Mouse (Mus musculus) midbrain, embryonic 11.5 days (tissue): Measurements from ENCODE around the gene Zfp316. TPM values are rescaled to one million over a fixed set of nuclear protein-coding genes. Genes with fewer than 3 reads are reported as not detected.
A peak's percentile ranks its signal among the peaks of the same experiment; 100 is the strongest.

Experiments
- ATAC-seq: fragments of 200-750 bp; cut with Nextera tagmentation; 2 replicates; pipeline ENCODE4 v1.8.0; 2017; ENCODE audit warnings: moderate TSS enrichment, moderate library complexity; ENCODE audit not compliant: low FRiP score
- DNase-seq: peaks from one replicate; pipeline ENCODE4 v3.0.0; 2015; ENCODE audit warnings: low spot score; ENCODE audit errors: missing footprints
- H3K27ac ChIP-seq: fragments of 300-500 bp; sonication (generic); 2 replicates; pipeline ENCODE4 v1.5.1; 2014; ENCODE audit warnings: low read depth, low read length
- H3K27me3 ChIP-seq: fragments of 300-500 bp; sonication (generic); 2 replicates; pipeline ENCODE4 v1.6.1; 2014; ENCODE audit warnings: mild to moderate bottlenecking, low read length, moderate library complexity, mixed read lengths; ENCODE audit not compliant: control insufficient read depth, insufficient read depth
- H3K36me3 ChIP-seq: fragments of 300-500 bp; sonication (generic); 2 replicates; pipeline ENCODE4 v1.6.1; 2014; ENCODE audit warnings: mild to moderate bottlenecking, low read length, moderate library complexity, mixed read lengths; ENCODE audit not compliant: control insufficient read depth, insufficient read depth
- H3K4me1 ChIP-seq: fragments of 300-500 bp; sonication (generic); 2 replicates; pipeline ENCODE4 v1.6.1; 2014; ENCODE audit warnings: low read length; ENCODE audit not compliant: control insufficient read depth, insufficient read depth
- H3K4me2 ChIP-seq: fragments of 300-500 bp; sonication (generic); 2 replicates; pipeline ENCODE4 v1.6.1; 2014; ENCODE audit warnings: mild to moderate bottlenecking, moderate library complexity
- H3K4me3 ChIP-seq: fragments of 300-500 bp; sonication (generic); 2 replicates; pipeline ENCODE4 v1.5.1; 2014; ENCODE audit warnings: low read depth, low read length
- H3K9ac ChIP-seq: fragments of 300-500 bp; sonication (generic); 2 replicates; pipeline ENCODE4 v1.6.1; 2014; ENCODE audit warnings: low read length
- H3K9me3 ChIP-seq: fragments of 300-500 bp; sonication (generic); 2 replicates; pipeline ENCODE4 v1.6.1; 2016; ENCODE audit warnings: low read length; ENCODE audit not compliant: control insufficient read depth
- WGBS: fragments of 180-500 bp; shearing (Covaris S2); extraction: QIAGEN DNeasy Blood & Tissue Kit; methylation state at CpG from one replicate; pipeline ENCODE4 v1.1.7; 2014; 5-methylcytosine and 5-hydroxymethylcytosine counted together
- polyA plus RNA-seq: library from polyadenylated mRNA; unstranded; fragments of >200 nt; fragmentation: Nextera tagmentation; extraction: Ambion mirVana; gene quantifications from 2 replicates; pipeline ENCODE4 v1.2.1, GENCODE M21; 2014

Gene Zfp316
- polyA plus RNA-seq = 4.3 and 4.5 TPM in 2 replicates

GRCm38 (mm10) chr5:143269363-143270150, at the start of gene Zfp316:
Zfp316 (minus strand) TSS chr5:143270022.
- peak within 1 kb of the TSS; percentile 95 for H3K4me2 ChIP-seq
- H3K9me3 ChIP-seq = no peaks in the 10 kb centered on the region
- H3K27ac ChIP-seq = peak within 1 kb of the TSS; percentile 59; the same call in 1 of the 2 replicates
- peak within 1 kb of the TSS; percentile 97 for H3K9ac ChIP-seq
- peak; percentile 95 for DNase-seq
- WGBS = under 1% methylated on average over 74 of the region's 79 CpGs
- H3K4me1 ChIP-seq = peaks cover 16% of the 10 kb centered on the region
- H3K4me3 ChIP-seq = peak within 1 kb of the TSS; percentile 99
- H3K36me3 ChIP-seq = no peaks in the 10 kb centered on the region
- no peaks in the 10 kb centered on the region for H3K27me3 ChIP-seq
- ATAC-seq = peak; percentile 86

GRCm38 (mm10) chr5:143317288-143317610, 47.4 kb upstream of the Zfp316 start:
- no peak overlapping the region for H3K9ac ChIP-seq
- peaks cover 13% of the 10 kb centered on the region for H3K36me3 ChIP-seq
- no peak overlapping the region for H3K4me3 ChIP-seq
- H3K27me3 ChIP-seq = no peaks in the 10 kb centered on the region
- DNase-seq (no peak), ATAC-seq (no peak)
- no peaks in the 10 kb centered on the region for H3K9me3 ChIP-seq
- H3K4me1 ChIP-seq = peaks cover 7% of the 10 kb centered on the region
- 84% methylated on average over 8 of the region's 8 CpGs for WGBS
- H3K27ac ChIP-seq = no peak overlapping the region
- H3K4me2 ChIP-seq = no peak overlapping the region

GRCm38 (mm10) chr5:143316605-143317287, 46.9 kb upstream of the Zfp316 start:
- DNase-seq (no peak), ATAC-seq (no peak)
- no peak overlapping the region for H3K4me3 ChIP-seq
- 93% methylated on average over 5 of the region's 5 CpGs for WGBS
- no peak overlapping the region for H3K9ac ChIP-seq
- no peaks in the 10 kb centered on the region for H3K9me3 ChIP-seq
- no peak overlapping the region for H3K4me2 ChIP-seq
- H3K27ac ChIP-seq = no peak overlapping the region
- peaks cover 17% of the 10 kb centered on the region for H3K36me3 ChIP-seq
- H3K27me3 ChIP-seq = no peaks in the 10 kb centered on the region
- H3K4me1 ChIP-seq = peaks cover 7% of the 10 kb centered on the region

- H3K36me3 ChIP-seq = peaks cover 21% of the 10 kb centered on the region
Observed at GRCm38 (mm10) chr5:143315514-143315888, 45.7 kb upstream of the Zfp316 start.

GRCm38 (mm10) chr5:143314730-143315513, 45.1 kb upstream of the Zfp316 start, which contains the start of gene E130309D02Rik:
E130309D02Rik (minus strand) TSS chr5:143315360.
- H3K36me3 ChIP-seq = peaks cover 21% of the 10 kb centered on the region
- DNase-seq (peak; percentile 99), ATAC-seq (peak; percentile 90)
- peaks cover 7% of the 10 kb centered on the region for H3K4me1 ChIP-seq
- peak within 1 kb of the TSS; percentile 89 for H3K4me3 ChIP-seq
- H3K4me2 ChIP-seq = peak within 1 kb of the TSS; percentile 89
- peak within 1 kb of the TSS; percentile 98 for H3K9ac ChIP-seq
- under 1% methylated on average over 86 of the region's 101 CpGs for WGBS
- peak within 1 kb of the TSS; percentile 91 for H3K27ac ChIP-seq
- no peaks in the 10 kb centered on the region for H3K27me3 ChIP-seq
- H3K9me3 ChIP-seq = no peaks in the 10 kb centered on the region

More at GRCm38 (mm10) chr5:143315514-143315888, 45.7 kb upstream of the Zfp316 start:
- peak overlapping the region; percentile 89 for H3K4me3 ChIP-seq
- H3K9me3 ChIP-seq = no peaks in the 10 kb centered on the region
- peak overlapping the region; percentile 89; the same call in 1 of the 2 replicates for H3K4me2 ChIP-seq
- 13% methylated on average over 8 of the region's 8 CpGs for WGBS
- H3K27ac ChIP-seq = no peak overlapping the region
- DNase-seq = no peak
- H3K9ac ChIP-seq = no peak overlapping the region; the same call in 1 of the 2 replicates
- peak; percentile 58 for ATAC-seq
- no peaks in the 10 kb centered on the region for H3K27me3 ChIP-seq
- H3K4me1 ChIP-seq = peaks cover 7% of the 10 kb centered on the region

GRCm38 (mm10) chr5:143314183-143314729, 44.4 kb upstream of the Zfp316 start:
- peak overlapping the region; percentile 89 for H3K4me3 ChIP-seq

GRCm38 (mm10) chr5:143311886-143312285, 42.1 kb upstream of the Zfp316 start:
- peaks cover 39% of the 10 kb centered on the region for H3K36me3 ChIP-seq
- H3K4me3 ChIP-seq = no peak overlapping the region
- peaks cover 7% of the 10 kb centered on the region for H3K4me1 ChIP-seq
- 72% methylated on average over 8 of the region's 8 CpGs for WGBS
- H3K27ac ChIP-seq = no peak overlapping the region
- no peaks in the 10 kb centered on the region for H3K9me3 ChIP-seq
- H3K27me3 ChIP-seq = no peaks in the 10 kb centered on the region
- no peak for ATAC-seq
- no peak overlapping the region for H3K4me2 ChIP-seq
- peak; percentile 97 for DNase-seq
- H3K9ac ChIP-seq = no peak overlapping the region

More at GRCm38 (mm10) chr5:143314183-143314729, 44.4 kb upstream of the Zfp316 start:
- ATAC-seq = 0 out of 2 replicates have a peak, but pooled peaks have one; percentile 17
- Histone ChIP-seq H3K4me2 (peak overlapping the region; percentile 89), H3K9ac (peak overlapping the region; percentile 98), H3K9me3 (no peaks in the 10 kb centered on the region), H3K36me3 (peaks cover 27% of the 10 kb centered on the region), H3K4me1 (peaks cover 7% of the 10 kb centered on the region), H3K27me3 (no peaks in the 10 kb centered on the region), H3K27ac (peak overlapping the region; percentile 91)
- DNase-seq = peak; percentile 91
- WGBS = 1% methylated on average over 16 of the region's 16 CpGs

- H3K27me3 ChIP-seq = no peaks in the 10 kb centered on the region
- no peak for ATAC-seq
- H3K4me1 ChIP-seq = peaks cover 7% of the 10 kb centered on the region
- H3K36me3 ChIP-seq = peaks cover 51% of the 10 kb centered on the region
- DNase-seq = no peak
- H3K4me2 ChIP-seq = no peak overlapping the region
- 93% methylated on average over 7 of the region's 7 CpGs for WGBS
- no peak overlapping the region for H3K9ac ChIP-seq
- no peaks in the 10 kb centered on the region for H3K9me3 ChIP-seq
- no peak overlapping the region for H3K4me3 ChIP-seq
- no peak overlapping the region for H3K27ac ChIP-seq
Observed at GRCm38 (mm10) chr5:143309916-143310315, 40.1 kb upstream of the Zfp316 start.
